In genomic region chr4:99340946-99341345, GRCm38 (mm10) we compare ENCODE assay signal across 29 mouse cellular contexts. TPM values are rescaled to one million over a fixed set of nuclear protein-coding genes. Genes with fewer than 3 reads are reported as not detected.
DNase-seq lines count a peak whose midpoint lies in the region; ATAC-seq and TF ChIP-seq lines count a peak whose summit lies in the region.
"Had no signal": no experiment of that assay in that cellular context is flagged by ENCODE, and none has a peak within 500 bp of the region (broad histone marks: within the 10 kb centered on the region; RNA-seq: fewer than 3 reads in every experiment).

No protein-coding gene starts in this region.

- 35% methylated on average over 2 of the region's 2 CpGs for WGBS in forebrain, embryonic 14.5 days
- WGBS in forebrain, postnatal 0 days: 30% methylated on average over 2 of the region's 2 CpGs
- WGBS in midbrain, embryonic 11.5 days: 90% methylated on average over 2 of the region's 2 CpGs
- WGBS in midbrain, embryonic 10.5 days: 90% methylated on average over 2 of the region's 2 CpGs

- no peaks in the 10 kb centered on the region for H3K4me1 ChIP-seq in forebrain, embryonic 14.5 days (ENCODE audit: control insufficient read depth, insufficient read depth, low read length)
- no peaks in the 10 kb centered on the region for H3K4me1 ChIP-seq in forebrain, postnatal 0 days (ENCODE audit: insufficient read depth)
- H3K4me1 ChIP-seq in midbrain, embryonic 11.5 days (ENCODE audit: control insufficient read depth, insufficient read depth, low read length): no peaks in the 10 kb centered on the region
- H3K4me1 ChIP-seq in midbrain, embryonic 10.5 days: peaks cover 11% of the 10 kb centered on the region; the same call in 1 of the 2 replicates
- H3K4me1 ChIP-seq: embryonic facial prominence, embryonic 12.5 days; embryonic facial prominence, embryonic 15.5 days; forebrain, embryonic 12.5 days; hindbrain, embryonic 12.5 days; hindbrain, embryonic 15.5 days had no signal

- H3K4me2 ChIP-seq in forebrain, embryonic 14.5 days (ENCODE audit: low read length): no peak overlapping the region
- no peak overlapping the region for H3K4me2 ChIP-seq in forebrain, postnatal 0 days (ENCODE audit: low read depth)
- no peak overlapping the region for H3K4me2 ChIP-seq in midbrain, embryonic 11.5 days
- H3K4me2 ChIP-seq: embryonic facial prominence, embryonic 12.5 days; embryonic facial prominence, embryonic 15.5 days; forebrain, embryonic 12.5 days; heart, embryonic 11.5 days; hindbrain, embryonic 12.5 days; hindbrain, embryonic 15.5 days had no signal

- peak; percentile 7 for DNase-seq in forebrain, embryonic 14.5 days (ENCODE audit: low spot score)
- DNase-seq in forebrain, postnatal 0 days: no peak
- DNase-seq in midbrain, embryonic 11.5 days (ENCODE audit: low spot score, missing footprints): peak; percentile 51
- DNase-seq in midbrain, embryonic 10.5 days (ENCODE audit: low spot score): no peak
- DNase-seq in brain, embryonic 14.5 days (ENCODE audit: low read depth): peak; percentile 16
- DNase-seq in embryo, embryonic 10.5 days (ENCODE audit: low spot score): no peak
- DNase-seq in adrenal gland, postnatal 10 days: no peak
- DNase-seq: adrenal gland, postnatal 14 days; B cell, adult 2 months; cerebellum, adult 18-20 months; cerebellum, adult 9-11 months; cerebellum, postnatal 25 days; gastrocnemius, adult 2 months; gastrocnemius, postnatal 14 days had no signal

- H3K9ac ChIP-seq in forebrain, embryonic 14.5 days (ENCODE audit: low read length): no peak overlapping the region
- no peak overlapping the region for H3K9ac ChIP-seq in forebrain, postnatal 0 days
- no peak overlapping the region for H3K9ac ChIP-seq in midbrain, embryonic 11.5 days (ENCODE audit: low read length)
- H3K9ac ChIP-seq: embryonic facial prominence, embryonic 12.5 days; embryonic facial prominence, embryonic 15.5 days; forebrain, embryonic 12.5 days; hindbrain, embryonic 12.5 days; hindbrain, embryonic 15.5 days had no signal

- no peak for ATAC-seq in forebrain, embryonic 14.5 days
- no peak for ATAC-seq in forebrain, postnatal 0 days
- ATAC-seq in midbrain, embryonic 11.5 days (ENCODE audit: low FRiP score): no peak
- ATAC-seq: forebrain, embryonic 16.5 days; Patski had no signal

- H3K27me3 ChIP-seq in forebrain, embryonic 14.5 days (replicated peaks; ENCODE audit: control insufficient read depth, insufficient read depth, low read length): no peaks in the 10 kb centered on the region
- no peaks in the 10 kb centered on the region for H3K27me3 ChIP-seq in forebrain, postnatal 0 days (ENCODE audit: insufficient read depth, low read length)
- H3K27me3 ChIP-seq in midbrain, embryonic 11.5 days (ENCODE audit: control insufficient read depth, insufficient read depth, low read length): no peaks in the 10 kb centered on the region
- H3K27me3 ChIP-seq in midbrain, embryonic 10.5 days (ENCODE audit: low read depth, poor library complexity, severe bottlenecking): peaks cover 11% of the 10 kb centered on the region
- H3K27me3 ChIP-seq: CH12.LX; embryonic facial prominence, embryonic 12.5 days; embryonic facial prominence, embryonic 15.5 days; hindbrain, embryonic 15.5 days; Patski had no signal

- no peaks in the 10 kb centered on the region for H3K9me3 ChIP-seq in forebrain, embryonic 14.5 days (replicated peaks; ENCODE audit: control insufficient read depth, low read length)
- no peaks in the 10 kb centered on the region for H3K9me3 ChIP-seq in forebrain, postnatal 0 days (ENCODE audit: low read length)
- no peaks in the 10 kb centered on the region for H3K9me3 ChIP-seq in midbrain, embryonic 11.5 days (ENCODE audit: control insufficient read depth, low read length)
- H3K9me3 ChIP-seq in midbrain, embryonic 10.5 days (replicated peaks): no peaks in the 10 kb centered on the region
- H3K9me3 ChIP-seq: embryonic facial prominence, embryonic 12.5 days; embryonic facial prominence, embryonic 15.5 days; forebrain, embryonic 12.5 days; hindbrain, embryonic 12.5 days; hindbrain, embryonic 15.5 days had no signal

- no peak overlapping the region for H3K4me3 ChIP-seq in forebrain, embryonic 14.5 days (ENCODE audit: low read depth, low read length)
- H3K4me3 ChIP-seq in forebrain, postnatal 0 days (ENCODE audit: low read depth, low read length): no peak overlapping the region
- H3K4me3 ChIP-seq in midbrain, embryonic 11.5 days (ENCODE audit: low read depth, low read length): no peak overlapping the region
- no peak overlapping the region for H3K4me3 ChIP-seq in midbrain, embryonic 10.5 days
- H3K4me3 ChIP-seq: embryonic facial prominence, embryonic 12.5 days; embryonic facial prominence, embryonic 15.5 days; forebrain, embryonic 12.5 days; gastrocnemius, adult 2 months; hindbrain, embryonic 12.5 days; hindbrain, embryonic 15.5 days had no signal

- no peak for TF ChIP-seq CTCF in forebrain, postnatal 0 days (IDR thresholded peaks at IDR 0.05; ENCODE audit: low read depth)
- TF ChIP-seq CTCF in brain, embryonic 14.5 days (IDR thresholded peaks at IDR 0.05; ENCODE audit: borderline replicate concordance, extremely low read depth, insufficient read depth, insufficient read length): no peak

- no peak for TF ChIP-seq POLR2A in brain, embryonic 14.5 days (IDR thresholded peaks at IDR 0.05; ENCODE audit: borderline replicate concordance, extremely low read depth, insufficient read depth, insufficient read length, poor library complexity, severe bottlenecking)

- H3K36me3 ChIP-seq in forebrain, embryonic 14.5 days (ENCODE audit: control insufficient read depth, insufficient read depth, low read length): no peaks in the 10 kb centered on the region
- H3K36me3 ChIP-seq in forebrain, postnatal 0 days (ENCODE audit: insufficient read depth): no peaks in the 10 kb centered on the region
- H3K36me3 ChIP-seq in midbrain, embryonic 11.5 days (ENCODE audit: control insufficient read depth, insufficient read depth, low read length): no peaks in the 10 kb centered on the region
- no peaks in the 10 kb centered on the region for H3K36me3 ChIP-seq in midbrain, embryonic 10.5 days
- H3K36me3 ChIP-seq: embryonic facial prominence, embryonic 12.5 days; embryonic facial prominence, embryonic 15.5 days; forebrain, embryonic 12.5 days; G1E; hindbrain, embryonic 12.5 days; hindbrain, embryonic 15.5 days had no signal

- H3K27ac ChIP-seq in forebrain, embryonic 14.5 days (ENCODE audit: low read depth, low read length): no peak overlapping the region
- no peak overlapping the region for H3K27ac ChIP-seq in forebrain, postnatal 0 days (ENCODE audit: low read depth, low read length)
- H3K27ac ChIP-seq in midbrain, embryonic 11.5 days (ENCODE audit: low read depth, low read length): no peak overlapping the region
- H3K27ac ChIP-seq in midbrain, embryonic 10.5 days (replicated peaks): no peak overlapping the region
- H3K27ac ChIP-seq: embryonic facial prominence, embryonic 12.5 days; embryonic facial prominence, embryonic 15.5 days; forebrain, embryonic 12.5 days; gastrocnemius, adult 2 months; hindbrain, embryonic 12.5 days; hindbrain, embryonic 15.5 days had no signal

RNA-seq across cellular contexts. Expression of gene Gm12689, which starts 45.2 kb away (rescaled TPM):
- 0.25 and 0.37 TPM in 2 replicates for polyA plus RNA-seq in forebrain, embryonic 14.5 days (2014; fragmentation: Nextera tagmentation; extraction: Ambion mirVana)
- not detected in 2 replicates for total RNA-seq in forebrain, postnatal 0 days (2014; rRNA removed)
- 0.10 and 0.18 TPM in 2 replicates for polyA plus RNA-seq in forebrain, postnatal 0 days (2015; fragmentation: Nextera tagmentation; extraction: Ambion mirVana)
- polyA plus RNA-seq in midbrain, embryonic 11.5 days (2014; fragmentation: Nextera tagmentation; extraction: Ambion mirVana): 0.33 TPM in 1 of 2 replicates, not detected in the other
- polyA plus RNA-seq in midbrain, embryonic 10.5 days (2016; fragmentation: Nextera tagmentation; extraction: Ambion mirVana): not detected in 2 replicates
- 1.3 and 1.5 TPM in 2 replicates for polyA plus RNA-seq in brain, embryonic 14.5 days (2012; rRNA removed)
- total RNA-seq in adrenal gland, postnatal 10 days (2021): under 1 TPM; 0.18 to 0.27 TPM
- total RNA-seq: adrenal gland, adult 18-20 months; adrenal gland, postnatal 14 days; CH12.LX; G1E; gastrocnemius, postnatal 14 days; heart, adult 8-10 months; heart, postnatal 25 days; hematopoietic stem cell, adult 5-6 weeks had no signal
- polyA plus RNA-seq: G1E; heart, postnatal 0 days; Patski had no signal

Comparison
In these comparisons a context has a peak if more than half of its experiments do, and no peak if none do; other contexts are left out.
1. DNase-seq: peak in forebrain, embryonic 14.5 days (single experiment), midbrain, embryonic 11.5 days (single experiment) and brain, embryonic 14.5 days (single experiment); none in forebrain, postnatal 0 days (single experiment), midbrain, embryonic 10.5 days (single experiment), embryo, embryonic 10.5 days (single experiment) and adrenal gland, postnatal 10 days (single experiment).